Comparison of ENCODE assay signal across 9 mouse cellular contexts in genomic region chr1:67397757-67398446, GRCm38 (mm10).
DNase-seq lines count a peak whose midpoint lies in the region; ATAC-seq lines count a peak whose summit lies in the region.
"Had no signal": no experiment of that assay in that cellular context is flagged by ENCODE, and none has a peak within 500 bp of the region (broad histone marks: within the 10 kb centered on the region; RNA-seq: fewer than 3 reads in every experiment).

No protein-coding gene starts in this region.

- no peak for DNase-seq in frontal cortex, postnatal 25 days (ENCODE audit: low spot score in 2 of 2)
- DNase-seq in retina, postnatal 1 day, result peak; percentile 1
- DNase-seq in retina, embryonic 14.5 days (ENCODE audit: low spot score), result no peak
- peak; percentile 25 for DNase-seq in layer of hippocampus, adult 9-10 months (ENCODE audit: low spot score)
- DNase-seq in testis, postnatal 10 days (ENCODE audit: low spot score), result peak; percentile 54
- no peak for DNase-seq in lung, postnatal 25 days (ENCODE audit: low spot score)
- DNase-seq in adrenal gland, postnatal 36 days, result no peak
- DNase-seq: adrenal gland, postnatal 14 days had no signal

- ATAC-seq in frontal cortex, adult (ENCODE audit: low TSS enrichment), result peak; percentile 93

Comparison
In these comparisons a context has a peak if more than half of its experiments do, and no peak if none do; other contexts are left out.
1. DNase-seq: peak in retina, postnatal 1 day (single experiment), layer of hippocampus, adult 9-10 months (single experiment) and testis, postnatal 10 days (single experiment); none in frontal cortex, postnatal 25 days (0 of 2), retina, embryonic 14.5 days (single experiment), lung, postnatal 25 days (single experiment) and adrenal gland, postnatal 36 days (0 of 2).